8 mouse cellular contexts compared by ENCODE assay signal in the genomic region with DNA sequence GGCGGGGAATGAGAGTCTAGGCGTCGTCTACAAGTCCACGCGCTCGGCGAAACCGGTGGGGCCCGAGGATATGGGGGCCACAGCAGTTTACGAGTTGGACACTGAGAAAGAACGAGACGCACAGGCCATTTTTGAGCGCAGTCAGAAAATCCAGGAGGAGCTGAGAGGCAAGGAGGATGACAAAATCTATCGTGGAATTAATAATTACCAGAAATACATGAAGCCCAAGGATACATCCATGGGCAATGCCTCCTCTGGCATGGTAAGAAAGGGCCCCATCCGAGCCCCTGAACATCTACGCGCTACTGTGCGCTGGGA. TPM values are rescaled to one million over a fixed set of nuclear protein-coding genes. Genes with fewer than 3 reads are reported as not detected.
A peak's percentile ranks its signal among the peaks of the same experiment; 100 is the strongest.
DNase-seq lines count a peak whose midpoint lies in the region; ATAC-seq and TF ChIP-seq lines count a peak whose summit lies in the region.

No protein-coding gene starts in this region.

- H3K9ac ChIP-seq in liver, embryonic 12.5 days = peak overlapping the region; percentile 74
- H3K9ac ChIP-seq in stomach, postnatal 0 days (ENCODE audit: low read length) = peak overlapping the region; percentile 75

- ATAC-seq in liver, embryonic 12.5 days = no peak
- ATAC-seq in stomach, postnatal 0 days (ENCODE audit: low FRiP score, low TSS enrichment) = no peak

- no peak for TF ChIP-seq CTCF in gastrocnemius, adult 2 months (IDR thresholded peaks at IDR 0.05)
- no peak for TF ChIP-seq CTCF in thymus, adult 2 months (IDR thresholded peaks at IDR 0.05; ENCODE audit: borderline replicate concordance, control insufficient read depth, extremely low read depth, insufficient read depth, low read length, poor library complexity)
- TF ChIP-seq CTCF in stomach, postnatal 0 days (IDR thresholded peaks at IDR 0.05; ENCODE audit: low read depth) = no peak

- no peak for TF ChIP-seq EP300 in stomach, postnatal 0 days (optimal IDR thresholded peaks at IDR 0.05)

- peak overlapping the region; percentile 88 for H3K27ac ChIP-seq in gastrocnemius, adult 2 months
- peak overlapping the region; percentile 35; the same call in 1 of the 2 replicates for H3K27ac ChIP-seq in thymus, adult 2 months (ENCODE audit: control insufficient read depth, insufficient read depth, low read length)
- H3K27ac ChIP-seq in liver, embryonic 12.5 days = peak overlapping the region; percentile 81
- H3K27ac ChIP-seq in stomach, postnatal 0 days (replicated peaks) = peak overlapping the region; percentile 75; the same call in 1 of the 2 replicates

- intact Hi-C loops in gastrocnemius, adult 2 months (cut with DNase I) = no loop called here

- no peak for DNase-seq in gastrocnemius, adult 2 months
- DNase-seq in gastrocnemius, postnatal 25 days = no peak
- no peak for DNase-seq in thymus, adult 2 months
- no peak for DNase-seq in thymus, postnatal 0 days (ENCODE audit: low spot score)
- DNase-seq in stomach, postnatal 0 days (ENCODE audit: low spot score) = no peak
- no peak for DNase-seq in urinary bladder, postnatal 10 days (ENCODE audit: low spot score)
- DNase-seq in adrenal gland, postnatal 4 days (ENCODE audit: low spot score in 2 of 2) = no peak

- no peaks in the 10 kb centered on the region for H3K27me3 ChIP-seq in thymus, adult 2 months (ENCODE audit: control insufficient read depth, insufficient read depth, low read length)
- H3K27me3 ChIP-seq in liver, embryonic 12.5 days (replicated peaks) = no peaks in the 10 kb centered on the region
- no peaks in the 10 kb centered on the region for H3K27me3 ChIP-seq in stomach, postnatal 0 days (ENCODE audit: control insufficient read depth, insufficient read depth, low read length)

- no peaks in the 10 kb centered on the region for H3K36me3 ChIP-seq in thymus, adult 2 months (ENCODE audit: control insufficient read depth, insufficient read depth, low read length)
- no peaks in the 10 kb centered on the region; the same call in 1 of the 2 replicates for H3K36me3 ChIP-seq in liver, embryonic 12.5 days
- no peaks in the 10 kb centered on the region for H3K36me3 ChIP-seq in stomach, postnatal 0 days (ENCODE audit: control insufficient read depth, insufficient read depth, low read length)

- 42% methylated on average over 18 of the region's 18 CpGs for WGBS in thymus, adult 2 months
- WGBS in liver, embryonic 12.5 days (ENCODE audit: insufficient replicate concordance) = 31% methylated on average over 18 of the region's 18 CpGs
- 37% methylated on average over 18 of the region's 18 CpGs for WGBS in stomach, postnatal 0 days

- no peaks in the 10 kb centered on the region for H3K9me3 ChIP-seq in liver, embryonic 12.5 days (replicated peaks)
- no peaks in the 10 kb centered on the region for H3K9me3 ChIP-seq in stomach, postnatal 0 days (ENCODE audit: control insufficient read depth, low read length)

- no peak; the same call in 1 of the 2 replicates for TF ChIP-seq POLR2A in thymus, adult 2 months (IDR thresholded peaks at IDR 0.05; ENCODE audit: control insufficient read depth, extremely low read depth, insufficient read depth, low read length, poor library complexity)

- peaks cover 8% of the 10 kb centered on the region for H3K4me1 ChIP-seq in thymus, adult 2 months (replicated peaks; ENCODE audit: control insufficient read depth, insufficient read depth, low read length)
- H3K4me1 ChIP-seq in liver, embryonic 12.5 days = peaks cover 9% of the 10 kb centered on the region
- H3K4me1 ChIP-seq in stomach, postnatal 0 days (replicated peaks; ENCODE audit: control insufficient read depth, insufficient read depth) = no peaks in the 10 kb centered on the region

- H3K4me3 ChIP-seq in gastrocnemius, adult 2 months = peak overlapping the region; percentile 77
- peak overlapping the region; percentile 74 for H3K4me3 ChIP-seq in thymus, adult 2 months (ENCODE audit: control insufficient read depth, insufficient read depth, low read length)
- H3K4me3 ChIP-seq in liver, embryonic 12.5 days = peak overlapping the region; percentile 64
- peak overlapping the region; percentile 59 for H3K4me3 ChIP-seq in stomach, postnatal 0 days (ENCODE audit: low read depth, low read length)

- peak overlapping the region; percentile 84 for H3K4me2 ChIP-seq in liver, embryonic 12.5 days
- peak overlapping the region; percentile 62 for H3K4me2 ChIP-seq in stomach, postnatal 0 days (replicated peaks; ENCODE audit: low read depth)

RNA-seq across cellular contexts. Expression of gene Rnf113a2, which starts 0.6 kb away (rescaled TPM):
- total RNA-seq in gastrocnemius, adult 2 months (2021) = 10 to 100 TPM in 1 of 2 experiments, 1 to 10 TPM in 1; 8.5 to 10.8 TPM
- 1 to 10 TPM; 6.1 to 6.4 TPM for total RNA-seq in gastrocnemius, postnatal 25 days (2021)
- 7.1 and 7.6 TPM in 2 replicates for polyA plus RNA-seq in thymus, adult 2 months (2012; rRNA removed)
- polyA plus RNA-seq in thymus, postnatal 0 days (2015; fragmentation: Nextera tagmentation; extraction: Ambion mirVana) = 48.7 and 48.9 TPM in 2 replicates
- 17.7 and 18.2 TPM in 2 replicates for polyA plus RNA-seq in liver, embryonic 12.5 days (2016; fragmentation: Nextera tagmentation; extraction: Ambion mirVana)
- 21.6 and 22.0 TPM in 2 replicates for polyA plus RNA-seq in stomach, postnatal 0 days (2015; fragmentation: Nextera tagmentation; extraction: Ambion mirVana)
- 10 to 100 TPM; 19.4 to 19.6 TPM for total RNA-seq in adrenal gland, postnatal 4 days (2021)

RNA-seq across cellular contexts. Expression of gene Bbof1, which starts 8.7 kb away (rescaled TPM):
- 1 to 10 TPM; 1.0 to 1.6 TPM for total RNA-seq in gastrocnemius, adult 2 months (2021)
- total RNA-seq in gastrocnemius, postnatal 25 days (2021) = 1 to 10 TPM; 1.2 to 1.7 TPM
- polyA plus RNA-seq in thymus, adult 2 months (2012; rRNA removed) = 0.42 and 0.73 TPM in 2 replicates
- polyA plus RNA-seq in thymus, postnatal 0 days (2015; fragmentation: Nextera tagmentation; extraction: Ambion mirVana) = 1.7 and 2.8 TPM in 2 replicates
- polyA plus RNA-seq in liver, embryonic 12.5 days (2016; fragmentation: Nextera tagmentation; extraction: Ambion mirVana) = 0.51 and 0.78 TPM in 2 replicates
- 0.68 and 0.74 TPM in 2 replicates for polyA plus RNA-seq in stomach, postnatal 0 days (2015; fragmentation: Nextera tagmentation; extraction: Ambion mirVana)
- 1 to 10 TPM; 3.0 to 5.1 TPM for total RNA-seq in adrenal gland, postnatal 4 days (2021)

RNA-seq across cellular contexts. Expression of gene Entpd5, which starts 8.7 kb away (rescaled TPM):
- 10 to 100 TPM; 12.2 to 14.4 TPM for total RNA-seq in gastrocnemius, adult 2 months (2021)
- 10 to 100 TPM; 11.3 to 16.7 TPM for total RNA-seq in gastrocnemius, postnatal 25 days (2021)
- 24.6 and 24.8 TPM in 2 replicates for polyA plus RNA-seq in thymus, adult 2 months (2012; rRNA removed)
- 50.0 and 52.7 TPM in 2 replicates for polyA plus RNA-seq in thymus, postnatal 0 days (2015; fragmentation: Nextera tagmentation; extraction: Ambion mirVana)
- polyA plus RNA-seq in liver, embryonic 12.5 days (2016; fragmentation: Nextera tagmentation; extraction: Ambion mirVana) = 11.5 and 12.0 TPM in 2 replicates
- 44.8 and 48.8 TPM in 2 replicates for polyA plus RNA-seq in stomach, postnatal 0 days (2015; fragmentation: Nextera tagmentation; extraction: Ambion mirVana)
- total RNA-seq in adrenal gland, postnatal 4 days (2021) = 10 to 100 TPM; 58.3 to 61.3 TPM

RNA-seq across cellular contexts. Expression of gene Aldh6a1, which starts 33.2 kb away (rescaled TPM):
- 100 to 1,000 TPM in 1 of 2 experiments, 10 to 100 TPM in 1; 93.1 to 128 TPM for total RNA-seq in gastrocnemius, adult 2 months (2021)
- 10 to 100 TPM; 78.8 to 88.1 TPM for total RNA-seq in gastrocnemius, postnatal 25 days (2021)
- 10.9 and 13.2 TPM in 2 replicates for polyA plus RNA-seq in thymus, adult 2 months (2012; rRNA removed)
- polyA plus RNA-seq in thymus, postnatal 0 days (2015; fragmentation: Nextera tagmentation; extraction: Ambion mirVana) = 16.0 and 17.3 TPM in 2 replicates
- polyA plus RNA-seq in liver, embryonic 12.5 days (2016; fragmentation: Nextera tagmentation; extraction: Ambion mirVana) = 17.4 and 17.9 TPM in 2 replicates
- 43.4 and 52.1 TPM in 2 replicates for polyA plus RNA-seq in stomach, postnatal 0 days (2015; fragmentation: Nextera tagmentation; extraction: Ambion mirVana)
- 100 to 1,000 TPM in 1 of 2 experiments, 10 to 100 TPM in 1; 98.9 to 103 TPM for total RNA-seq in adrenal gland, postnatal 4 days (2021)

RNA-seq across cellular contexts. Expression of gene Lin52, which starts 33.7 kb away (rescaled TPM):
- total RNA-seq in gastrocnemius, adult 2 months (2021) = 10 to 100 TPM in 1 of 2 experiments, 1 to 10 TPM in 1; 10.0 to 10.7 TPM
- 1 to 10 TPM; 7.4 to 8.5 TPM for total RNA-seq in gastrocnemius, postnatal 25 days (2021)
- 17.2 and 24.5 TPM in 2 replicates for polyA plus RNA-seq in thymus, adult 2 months (2012; rRNA removed)
- 22.3 and 24.2 TPM in 2 replicates for polyA plus RNA-seq in thymus, postnatal 0 days (2015; fragmentation: Nextera tagmentation; extraction: Ambion mirVana)
- polyA plus RNA-seq in liver, embryonic 12.5 days (2016; fragmentation: Nextera tagmentation; extraction: Ambion mirVana) = 15.3 and 15.5 TPM in 2 replicates
- 8.5 and 8.7 TPM in 2 replicates for polyA plus RNA-seq in stomach, postnatal 0 days (2015; fragmentation: Nextera tagmentation; extraction: Ambion mirVana)
- 10 to 100 TPM; 11.7 to 12.9 TPM for total RNA-seq in adrenal gland, postnatal 4 days (2021)

Comparison
In these comparisons a context has a peak if more than half of its experiments do, and no peak if none do; other contexts are left out.
1. H3K27ac ChIP-seq: peak in every context shown above with its lines; median percentile 88 in gastrocnemius, adult 2 months; 81 in liver, embryonic 12.5 days; 75 in stomach, postnatal 0 days; 35 in thymus, adult 2 months.